Mouse (Mus musculus): ENCODE measurements around the gene Sowaha. TPM values are rescaled to one million over a fixed set of nuclear protein-coding genes. Genes with fewer than 3 reads are reported as not detected.

Gene Sowaha
- polyA plus RNA-seq, 1 experiment from 2014 or later = 0.38 TPM

- Histone ChIP-seq H3K27ac (no peak overlapping the region), H3K27me3 (ENCODE audit: insufficient read depth, poor library complexity, severe bottlenecking) (peaks cover 16% of the 10 kb centered on the region; the same call in 1 of the 2 replicates), H3K36me3 (no peaks in the 10 kb centered on the region), H3K9me3 (no peaks in the 10 kb centered on the region), H3K4me3 (peak overlapping the region; percentile 25; the same call in 1 of the 2 replicates), H3K4me1 (peaks cover 11% of the 10 kb centered on the region; the same call in 1 of the 2 replicates)
- DNase-seq (ENCODE audit: low spot score) = no peak
- 10% methylated on average over 11 of the region's 11 CpGs for WGBS
These were observed 20.5 kb upstream of the Sowaha start for GRCm38 (mm10) chr11:53500569-53500968.

GRCm38 (mm10) chr11:53496946-53497345 lies 16.9 kb upstream of the Sowaha start:
- peak; percentile 71 for DNase-seq (ENCODE audit: low spot score)
- 80% methylated on average over 6 of the region's 6 CpGs for WGBS
- H3K27me3 ChIP-seq (ENCODE audit: insufficient read depth, poor library complexity, severe bottlenecking) = peaks cover 16% of the 10 kb centered on the region; the same call in 1 of the 2 replicates
- no peaks in the 10 kb centered on the region for H3K9me3 ChIP-seq
- no peaks in the 10 kb centered on the region for H3K36me3 ChIP-seq
- no peak overlapping the region for H3K27ac ChIP-seq
- H3K4me3 ChIP-seq = no peak overlapping the region
- H3K4me1 ChIP-seq = peaks cover 19% of the 10 kb centered on the region; the same call in 1 of the 2 replicates

- no peak for DNase-seq (ENCODE audit: low spot score)
- Histone ChIP-seq H3K4me3 (no peak overlapping the region), H3K36me3 (no peaks in the 10 kb centered on the region), H3K4me1 (peaks cover 16% of the 10 kb centered on the region; the same call in 1 of the 2 replicates), H3K27ac (no peak overlapping the region), H3K9me3 (no peaks in the 10 kb centered on the region), H3K27me3 (ENCODE audit: insufficient read depth, poor library complexity, severe bottlenecking) (peaks cover 16% of the 10 kb centered on the region; the same call in 1 of the 2 replicates)
- 63% methylated on average over 6 of the region's 6 CpGs for WGBS
These were observed 15.3 kb upstream of the Sowaha start for GRCm38 (mm10) chr11:53495417-53495816.

DNA sequence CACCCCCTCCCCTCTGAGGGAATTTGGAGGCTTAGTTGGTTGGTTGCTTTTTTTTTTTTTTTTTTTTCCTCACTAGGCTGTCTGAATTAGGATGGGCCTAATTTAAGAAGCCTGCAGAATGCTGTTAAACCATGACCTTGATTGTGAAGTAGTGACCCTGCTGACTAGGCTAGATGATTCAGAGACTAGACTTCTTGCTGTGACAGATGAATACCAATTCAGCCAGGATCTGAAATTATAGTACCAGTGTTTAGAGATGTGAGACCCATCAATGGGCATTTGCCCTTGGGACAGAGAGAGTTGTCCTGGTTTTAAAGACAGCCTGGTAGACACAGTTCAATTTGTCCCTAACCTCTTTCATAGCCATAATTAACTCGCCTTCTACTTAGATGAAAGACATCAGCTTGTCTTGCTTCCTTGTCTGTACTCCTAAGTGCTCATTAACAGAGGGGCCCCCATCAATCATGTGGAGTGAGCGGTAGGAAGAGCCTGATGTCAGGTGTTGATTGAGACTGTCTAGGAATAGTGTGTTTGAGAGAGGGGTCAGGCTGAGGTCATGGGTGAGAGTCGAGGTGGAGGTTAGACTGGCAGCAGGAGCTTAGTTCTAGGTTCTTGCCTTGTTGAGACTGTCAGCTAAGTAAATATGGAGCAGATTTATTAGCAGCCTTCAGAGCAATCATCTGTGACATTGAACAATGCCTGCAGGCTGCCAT lies 13.3 kb upstream of the Sowaha start:
- Histone ChIP-seq H3K27me3 (ENCODE audit: insufficient read depth, poor library complexity, severe bottlenecking) (peaks cover 13% of the 10 kb centered on the region), H3K36me3 (no peaks in the 10 kb centered on the region), H3K9me3 (no peaks in the 10 kb centered on the region), H3K27ac (0 out of 2 replicates have a peak overlapping the region, but pooled peaks have one; percentile 18), H3K4me1 (peaks cover 14% of the 10 kb centered on the region; the same call in 1 of the 2 replicates), H3K4me3 (no peak overlapping the region)
- WGBS = 17% methylated on average over 3 of the region's 3 CpGs
- no peak for DNase-seq (ENCODE audit: low spot score)

GRCm38 (mm10) chr11:53491954-53492401 lies 11.9 kb upstream of the Sowaha start:
- peaks cover 17% of the 10 kb centered on the region for H3K27me3 ChIP-seq (ENCODE audit: insufficient read depth, poor library complexity, severe bottlenecking)
- 24% methylated on average over 8 of the region's 8 CpGs for WGBS
- H3K4me3 ChIP-seq = no peak overlapping the region
- H3K36me3 ChIP-seq = no peaks in the 10 kb centered on the region
- peak overlapping the region; percentile 65; the same call in 1 of the 2 replicates for H3K27ac ChIP-seq
- peaks cover 22% of the 10 kb centered on the region for H3K4me1 ChIP-seq
- no peaks in the 10 kb centered on the region for H3K9me3 ChIP-seq
- no peak for DNase-seq (ENCODE audit: low spot score)

GRCm38 (mm10) chr11:53489421-53489820 lies 9.3 kb upstream of the Sowaha start:
- DNase-seq (ENCODE audit: low spot score) = no peak
- WGBS = 83% methylated on average over 9 of the region's 9 CpGs

DNA sequence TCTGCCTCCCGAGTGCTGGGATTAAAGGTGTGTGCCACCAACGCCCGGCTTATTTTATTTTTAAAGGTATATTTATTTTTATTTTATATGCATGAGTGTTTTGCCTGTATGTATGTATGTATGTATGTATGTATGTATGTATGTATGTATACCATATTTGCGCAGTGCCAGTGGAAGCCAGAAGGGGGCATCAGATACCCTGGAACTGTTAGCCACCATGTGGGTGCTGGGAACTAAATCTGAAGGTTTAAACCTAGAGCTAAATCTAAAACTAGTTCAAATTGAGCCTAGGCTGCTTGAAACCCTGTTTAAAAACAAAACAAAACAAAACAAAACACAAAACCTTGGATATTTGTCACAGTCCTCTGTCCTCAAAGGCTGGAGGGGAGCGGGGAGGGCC lies 8.9 kb upstream of the Sowaha start:
- Histone ChIP-seq H3K4me3 (no peak overlapping the region), H3K4me1 (peaks cover 30% of the 10 kb centered on the region)
- 96% methylated on average over 5 of the region's 5 CpGs for WGBS

More at GRCm38 (mm10) chr11:53489421-53489820, 9.3 kb upstream of the Sowaha start:
- H3K36me3 ChIP-seq = no peaks in the 10 kb centered on the region
- peaks cover 31% of the 10 kb centered on the region for H3K27me3 ChIP-seq (ENCODE audit: insufficient read depth, poor library complexity, severe bottlenecking)
- H3K4me1 ChIP-seq = peaks cover 30% of the 10 kb centered on the region
- H3K9me3 ChIP-seq = no peaks in the 10 kb centered on the region
- no peak overlapping the region for H3K27ac ChIP-seq
- H3K4me3 ChIP-seq = no peak overlapping the region

DNA sequence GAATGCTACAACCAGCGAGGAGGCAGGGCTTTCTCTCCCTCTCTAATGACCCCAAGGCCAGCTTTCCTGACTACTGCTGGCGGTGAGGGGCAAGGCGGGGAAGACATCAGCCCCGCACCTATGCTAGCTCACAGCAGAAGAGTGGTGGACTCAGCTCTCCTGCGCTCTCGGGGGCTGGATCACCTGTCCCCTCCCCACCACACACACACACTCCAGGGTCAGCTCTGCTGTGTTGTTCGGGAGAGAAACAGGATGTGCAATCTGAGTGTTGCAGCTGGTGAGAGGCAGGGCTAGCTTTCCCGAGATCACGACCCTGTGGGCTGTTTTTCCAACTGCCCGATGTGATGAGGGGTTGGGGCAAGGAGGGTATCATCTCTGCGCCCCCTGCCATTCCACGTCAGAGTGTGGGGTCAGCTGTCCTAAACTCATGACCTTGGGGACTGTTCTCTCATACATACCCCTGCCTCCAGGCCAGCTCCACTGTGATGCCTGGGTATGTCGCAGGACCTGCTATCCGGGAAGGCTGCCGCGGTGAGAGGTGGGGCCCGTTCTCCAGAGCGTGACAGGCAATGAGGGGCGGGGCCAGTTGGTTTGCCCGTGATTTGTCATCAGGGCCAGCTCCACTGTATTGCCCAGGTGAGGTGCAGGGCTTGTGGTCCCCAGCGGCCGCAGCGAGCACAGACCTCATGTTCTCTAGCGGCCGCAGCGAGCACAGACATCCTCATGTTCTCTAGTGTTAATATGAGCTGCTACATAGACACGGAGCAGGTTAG lies 6.9 kb upstream of the Sowaha start:
- 6% methylated on average over 27 of the region's 27 CpGs for WGBS
- no peaks in the 10 kb centered on the region for H3K36me3 ChIP-seq
- H3K27ac ChIP-seq = peak overlapping the region; percentile 30; the same call in 1 of the 2 replicates
- peaks cover 35% of the 10 kb centered on the region for H3K27me3 ChIP-seq (ENCODE audit: insufficient read depth, poor library complexity, severe bottlenecking)
- no peaks in the 10 kb centered on the region for H3K9me3 ChIP-seq
- H3K4me1 ChIP-seq = peaks cover 27% of the 10 kb centered on the region
- no peak for DNase-seq (ENCODE audit: low spot score)
- H3K4me3 ChIP-seq = peak overlapping the region; percentile 53

More for the DNA sequence above, 8.9 kb upstream of the Sowaha start:
- H3K36me3 ChIP-seq = no peaks in the 10 kb centered on the region
- H3K27ac ChIP-seq = no peak overlapping the region
- no peaks in the 10 kb centered on the region for H3K9me3 ChIP-seq
- peaks cover 31% of the 10 kb centered on the region for H3K27me3 ChIP-seq (ENCODE audit: insufficient read depth, poor library complexity, severe bottlenecking)
- no peak for DNase-seq (ENCODE audit: low spot score)

- H3K4me3 ChIP-seq = peak overlapping the region; percentile 53; the same call in 1 of the 2 replicates
- WGBS = 63% methylated on average over 3 of the region's 3 CpGs
- DNase-seq (ENCODE audit: low spot score) = no peak
- no peaks in the 10 kb centered on the region for H3K36me3 ChIP-seq
- H3K27ac ChIP-seq = no peak overlapping the region
- no peaks in the 10 kb centered on the region for H3K9me3 ChIP-seq
- peaks cover 38% of the 10 kb centered on the region for H3K27me3 ChIP-seq (ENCODE audit: insufficient read depth, poor library complexity, severe bottlenecking)
- H3K4me1 ChIP-seq = peaks cover 20% of the 10 kb centered on the region
These were observed 6.3 kb upstream of the Sowaha start for GRCm38 (mm10) chr11:53486351-53486750.

- Histone ChIP-seq H3K9me3 (no peaks in the 10 kb centered on the region), H3K36me3 (no peaks in the 10 kb centered on the region), H3K27me3 (ENCODE audit: insufficient read depth, poor library complexity, severe bottlenecking) (peaks cover 45% of the 10 kb centered on the region), H3K4me3 (no peak overlapping the region), H3K27ac (no peak overlapping the region), H3K4me1 (peaks cover 20% of the 10 kb centered on the region)
- 50% methylated on average over 3 of the region's 3 CpGs for WGBS
- no peak for DNase-seq (ENCODE audit: low spot score)
These were observed 5.6 kb upstream of the Sowaha start for GRCm38 (mm10) chr11:53485719-53486118.

- peaks cover 65% of the 10 kb centered on the region for H3K27me3 ChIP-seq (ENCODE audit: insufficient read depth, poor library complexity, severe bottlenecking)
- no peak overlapping the region for H3K27ac ChIP-seq
- H3K36me3 ChIP-seq = no peaks in the 10 kb centered on the region
- no peaks in the 10 kb centered on the region; the same call in 1 of the 2 replicates for H3K9me3 ChIP-seq
- H3K4me1 ChIP-seq = peaks cover 38% of the 10 kb centered on the region
- WGBS = 59% methylated on average over 9 of the region's 9 CpGs
- no peak for DNase-seq (ENCODE audit: low spot score)
- no peak overlapping the region for H3K4me3 ChIP-seq
These were observed 3.3 kb upstream of the Sowaha start for GRCm38 (mm10) chr11:53483159-53483891.

GRCm38 (mm10) chr11:53481088-53481730 lies 1.1 kb upstream of the Sowaha start:
- peaks cover 64% of the 10 kb centered on the region for H3K27me3 ChIP-seq (ENCODE audit: insufficient read depth, poor library complexity, severe bottlenecking)
- H3K27ac ChIP-seq = no peak overlapping the region
- 55% methylated on average over 4 of the region's 4 CpGs for WGBS
- no peaks in the 10 kb centered on the region for H3K36me3 ChIP-seq
- H3K9me3 ChIP-seq = no peaks in the 10 kb centered on the region; the same call in 1 of the 2 replicates
- no peak for DNase-seq (ENCODE audit: low spot score)
- H3K4me1 ChIP-seq = peaks cover 23% of the 10 kb centered on the region
- no peak overlapping the region for H3K4me3 ChIP-seq

Data from heart, embryonic 10.5 days (tissue).